Mouse (Mus musculus): ENCODE results near the gene Gli2.

DNA sequence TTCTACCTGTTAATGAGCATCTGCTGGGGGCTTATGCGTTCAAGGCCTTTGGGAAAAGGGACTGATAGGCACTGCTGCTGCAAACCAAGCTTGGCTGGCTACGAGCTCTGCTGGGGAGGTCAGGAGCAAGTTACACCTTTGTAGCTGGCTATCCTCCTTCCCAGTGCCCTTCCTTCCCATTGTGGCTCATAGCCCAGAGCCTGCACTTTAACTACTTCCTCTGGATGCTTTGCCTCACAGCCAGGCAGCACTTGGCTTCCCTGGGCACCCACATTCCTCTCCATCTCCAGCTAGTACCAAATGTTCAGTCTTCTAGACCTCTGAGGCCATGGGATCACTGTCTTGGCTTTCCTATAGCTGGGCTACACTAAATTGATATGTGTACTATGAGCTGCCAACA lies 263.5 kb downstream of the Gli2 start:
- TF ChIP-seq POLR2A (IDR thresholded peaks at IDR 0.05; ENCODE audit: borderline replicate concordance, low read depth, low read length) (no peak), CTCF (IDR thresholded peaks at IDR 0.05; ENCODE audit: low read depth, low read length) (no peak)
